Mouse (Mus musculus): ENCODE results near the gene Chd3. TPM values are rescaled to one million over a fixed set of nuclear protein-coding genes. Genes with fewer than 3 reads are reported as not detected.
A peak's percentile ranks its signal among the peaks of the same experiment; 100 is the strongest.

Gene Chd3
- total RNA-seq, 2 experiments from 2014 or later = 87.6 to 109 TPM

DNA sequence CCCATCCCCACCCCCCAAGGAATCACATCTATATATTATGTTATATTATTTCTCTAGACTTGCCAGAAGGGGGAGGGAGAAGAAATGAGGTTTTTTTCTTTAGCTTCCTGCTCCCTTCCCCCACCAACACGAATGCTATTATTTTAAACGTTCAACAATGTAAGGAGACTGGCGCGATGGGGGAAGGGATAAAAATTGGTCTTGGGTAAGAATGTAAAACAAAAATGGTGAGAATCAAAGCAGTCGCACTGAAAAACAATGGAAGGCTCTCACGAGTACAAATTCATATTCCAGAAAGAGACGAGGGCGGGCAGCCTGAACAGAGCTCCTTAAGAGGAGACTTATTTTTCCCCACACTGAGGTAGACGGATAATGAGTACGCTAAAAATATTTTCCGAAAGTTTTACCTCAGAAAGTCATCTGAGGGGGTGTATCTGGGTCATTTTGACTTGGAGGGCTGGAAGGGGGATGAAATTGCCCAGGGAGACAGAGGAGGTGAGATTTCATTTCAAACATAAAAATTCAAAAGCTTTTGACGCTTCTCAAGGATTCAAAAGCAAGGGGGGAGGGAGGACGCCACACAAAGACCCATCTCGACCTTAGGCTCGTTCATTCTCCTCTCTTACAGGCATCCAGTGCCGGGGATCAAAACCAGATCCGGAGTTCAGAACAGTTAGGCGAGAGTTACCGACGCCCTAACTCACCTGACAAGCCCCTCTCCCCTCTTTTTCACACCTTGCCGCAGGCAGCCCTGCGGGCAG is 2.2 kb downstream of the Chd3 start:
- DNase-seq (ENCODE audit: low spot score in 2 of 2) = peak; percentile 29 to 35

DNA sequence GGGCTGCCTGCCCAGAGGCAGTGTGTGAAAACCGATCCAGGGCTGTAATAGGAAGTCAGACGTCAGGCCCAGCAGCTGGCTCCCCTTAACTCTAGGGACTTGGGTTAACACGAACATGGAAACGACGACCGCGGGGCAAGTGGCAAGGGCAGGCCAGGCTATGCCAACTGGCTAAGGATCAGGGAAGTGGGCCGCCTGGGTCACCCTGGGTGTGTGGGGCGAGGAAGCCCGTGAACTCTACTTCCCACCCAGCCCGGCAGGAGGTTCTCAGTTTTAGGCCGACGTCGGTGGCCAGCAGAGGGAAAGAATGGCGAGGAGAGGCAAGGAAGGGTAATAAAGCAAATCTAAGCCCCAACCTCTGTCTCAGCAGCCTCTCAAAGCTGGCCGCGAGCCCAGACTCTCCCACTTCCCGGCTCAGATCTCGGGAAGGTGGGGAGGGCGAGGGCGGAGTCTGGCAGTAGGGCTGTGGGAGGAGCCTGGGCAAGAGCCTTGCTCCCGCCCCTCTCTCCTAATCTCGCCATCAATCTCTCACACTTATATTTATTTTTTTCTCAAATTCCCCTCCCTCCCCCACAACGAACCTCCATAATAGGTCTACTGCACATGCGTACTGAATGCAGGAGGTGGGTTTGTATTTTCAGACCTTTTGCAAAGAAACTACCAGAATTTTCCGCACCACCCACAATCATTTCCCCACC is 2.9 kb downstream of the Chd3 start:
- DNase-seq (ENCODE audit: low spot score in 2 of 2) = peak; percentile 92

DNA sequence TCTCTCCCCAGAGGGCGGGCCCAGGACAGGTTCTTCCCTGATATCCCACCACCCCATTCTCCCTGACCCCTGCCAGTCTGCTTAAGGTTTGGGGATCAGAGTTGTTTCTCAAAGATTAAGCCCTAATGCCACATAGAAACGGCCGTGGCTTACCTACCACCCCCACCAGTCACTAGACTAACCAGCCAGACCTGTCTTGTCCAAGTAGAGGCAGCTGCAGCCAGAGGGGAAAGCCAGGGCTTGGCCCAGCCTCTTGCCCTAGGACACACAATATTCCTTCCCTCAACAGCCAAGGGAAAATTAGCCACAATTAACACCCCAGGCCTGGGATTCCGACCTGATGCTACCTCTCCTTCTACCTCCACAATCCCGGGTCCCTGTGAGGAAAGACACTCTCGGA is 3.5 kb downstream of the Chd3 start:
- no peak for DNase-seq (ENCODE audit: low spot score in 2 of 2)

DNA sequence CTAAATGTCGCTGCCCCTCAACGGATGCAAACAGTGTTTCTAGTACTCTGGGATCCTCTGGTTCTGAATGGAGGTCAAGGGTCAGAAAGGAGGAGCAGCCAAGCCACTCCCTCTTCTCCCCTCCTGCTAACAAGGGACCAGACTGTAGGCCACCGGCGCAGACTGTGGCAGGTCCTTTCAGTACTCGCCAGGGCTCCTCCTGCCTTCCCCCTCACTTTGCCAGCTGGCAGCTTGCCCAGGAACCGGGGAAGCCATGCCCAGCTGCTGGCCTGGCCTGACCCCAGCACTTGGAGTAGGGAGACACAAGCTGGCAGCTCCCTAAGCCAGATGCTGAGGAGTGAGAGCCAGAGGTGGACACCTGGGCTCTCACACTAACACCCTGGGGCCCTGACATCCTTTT is 4.3 kb downstream of the Chd3 start:
- peak; percentile 91 to 94 for DNase-seq (ENCODE audit: low spot score in 2 of 2)

DNA sequence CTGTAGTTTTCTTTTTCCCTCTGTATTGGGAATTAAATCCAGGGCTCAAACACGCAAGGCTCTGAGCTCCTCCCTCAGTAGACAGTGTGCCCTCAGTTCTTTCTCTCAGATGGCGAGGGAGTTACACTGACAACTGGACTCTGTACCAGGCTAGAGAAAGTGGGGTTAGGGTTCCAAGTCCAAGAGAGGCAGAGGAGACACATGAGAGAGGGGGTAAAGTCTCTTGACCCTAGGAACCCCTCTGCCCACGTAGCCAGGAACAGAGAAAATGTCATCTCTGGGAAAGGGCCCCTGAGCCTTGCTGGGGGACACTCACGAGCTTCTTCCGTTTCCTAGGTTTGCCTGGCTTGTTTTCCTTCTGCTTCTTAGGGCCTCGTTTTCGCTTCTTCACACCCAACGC is 4.8 kb downstream of the Chd3 start:
- no peak for DNase-seq (ENCODE audit: low spot score in 2 of 2)

DNA sequence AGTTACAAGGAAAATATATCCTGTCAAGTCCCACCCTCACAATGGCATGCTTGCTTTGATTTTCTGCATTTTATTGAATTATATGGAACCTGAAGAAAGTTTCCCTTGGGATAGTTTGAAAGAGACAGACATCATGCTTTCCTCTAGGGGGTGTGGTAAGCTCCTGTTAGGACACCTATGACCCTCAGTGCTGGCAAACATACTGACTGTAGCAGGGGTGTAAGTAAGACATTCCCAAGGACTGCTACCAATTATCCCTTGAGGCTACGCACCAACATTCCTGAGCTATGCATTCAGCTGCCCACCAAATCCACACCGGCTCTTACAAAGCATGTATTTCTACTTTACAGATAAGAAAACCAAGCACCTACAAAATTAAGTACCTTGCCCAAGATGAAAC is 6.7 kb downstream of the Chd3 start:
- DNase-seq (ENCODE audit: low spot score in 2 of 2) = no peak

DNA sequence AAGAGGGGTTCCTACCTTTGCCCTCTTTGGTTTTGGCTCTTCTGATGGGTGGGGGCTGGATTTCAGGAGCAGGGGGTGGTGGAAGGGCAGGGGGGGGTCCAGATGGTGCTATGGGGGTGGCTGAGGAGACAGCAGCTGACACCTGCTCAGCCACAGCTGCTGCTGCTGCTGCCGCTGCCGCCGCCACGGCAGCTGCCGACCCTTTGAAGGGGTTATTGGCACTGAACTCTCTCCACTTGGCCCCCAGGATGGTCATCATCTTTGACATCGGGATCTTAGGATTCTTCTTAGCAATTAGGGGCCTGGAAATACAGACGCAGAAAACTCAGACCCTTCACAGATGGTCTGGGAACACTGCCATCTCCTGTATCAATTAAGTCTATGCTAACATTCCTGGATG is 7.2 kb downstream of the Chd3 start:
- DNase-seq (ENCODE audit: low spot score in 2 of 2) = no peak

DNA sequence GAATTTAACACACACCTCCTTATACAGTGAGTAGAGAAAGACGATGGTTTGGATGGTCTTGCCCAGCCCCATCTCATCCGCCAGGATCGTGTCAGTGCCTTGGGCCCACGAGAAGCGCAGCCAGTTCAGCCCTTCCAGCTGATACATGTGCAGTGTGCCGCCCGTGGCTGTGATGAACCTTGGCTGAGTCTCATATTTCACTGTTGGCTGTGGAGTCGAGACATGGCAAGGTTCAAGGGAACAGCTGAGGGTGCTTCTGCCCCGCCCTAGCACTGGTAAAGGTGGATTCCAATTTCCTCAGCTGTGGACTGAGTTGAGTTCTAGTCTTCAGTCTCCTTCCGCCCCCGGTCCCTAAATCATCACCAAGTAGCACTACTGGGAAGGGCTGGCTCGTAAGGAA is 11.5 kb downstream of the Chd3 start:
- no peak for DNase-seq (ENCODE audit: low spot score in 2 of 2)

DNA sequence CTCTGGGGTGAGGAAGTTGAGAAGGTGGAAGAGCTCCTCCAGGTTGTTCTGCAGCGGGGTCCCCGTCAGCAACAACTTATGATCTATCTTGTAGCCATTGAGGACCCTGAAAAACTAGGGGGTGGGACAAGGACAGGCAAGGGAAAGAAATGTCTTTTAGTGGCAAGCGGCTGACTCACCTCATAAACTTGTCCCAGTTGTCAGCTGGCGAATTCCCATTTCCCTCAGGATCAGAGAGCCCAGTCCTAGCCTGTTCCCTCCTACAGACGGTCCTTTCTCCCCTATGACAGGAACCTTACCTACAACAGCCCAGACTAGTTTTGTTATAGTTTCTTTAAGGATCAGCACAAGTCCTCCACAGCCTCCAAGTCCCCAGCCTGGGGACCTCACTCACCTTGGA is 12.7 kb downstream of the Chd3 start:
- no peak for DNase-seq (ENCODE audit: low spot score in 2 of 2)

DNA sequence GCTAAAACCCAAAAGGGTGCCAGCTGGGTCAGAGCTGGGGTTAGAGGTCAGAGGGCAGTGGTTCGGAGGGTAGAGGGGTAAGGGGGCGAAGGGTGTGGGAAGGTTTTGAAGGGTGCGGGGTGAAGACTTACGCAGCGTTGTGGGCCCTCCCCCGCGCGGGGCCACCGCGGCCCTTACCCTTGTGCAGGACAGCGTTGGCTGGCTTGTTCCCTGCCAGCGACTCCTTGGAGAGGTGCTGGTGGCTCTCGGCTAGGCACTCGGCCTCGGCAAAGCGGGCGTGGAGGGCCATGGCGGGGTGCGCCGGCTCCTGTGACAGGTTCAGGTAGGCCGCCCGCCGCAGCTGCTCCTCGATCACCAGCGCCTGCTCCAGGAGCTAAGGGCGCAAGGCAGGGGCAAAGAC is 22.8 kb downstream of the Chd3 start:
- DNase-seq (ENCODE audit: low spot score in 2 of 2) = no peak

DNA sequence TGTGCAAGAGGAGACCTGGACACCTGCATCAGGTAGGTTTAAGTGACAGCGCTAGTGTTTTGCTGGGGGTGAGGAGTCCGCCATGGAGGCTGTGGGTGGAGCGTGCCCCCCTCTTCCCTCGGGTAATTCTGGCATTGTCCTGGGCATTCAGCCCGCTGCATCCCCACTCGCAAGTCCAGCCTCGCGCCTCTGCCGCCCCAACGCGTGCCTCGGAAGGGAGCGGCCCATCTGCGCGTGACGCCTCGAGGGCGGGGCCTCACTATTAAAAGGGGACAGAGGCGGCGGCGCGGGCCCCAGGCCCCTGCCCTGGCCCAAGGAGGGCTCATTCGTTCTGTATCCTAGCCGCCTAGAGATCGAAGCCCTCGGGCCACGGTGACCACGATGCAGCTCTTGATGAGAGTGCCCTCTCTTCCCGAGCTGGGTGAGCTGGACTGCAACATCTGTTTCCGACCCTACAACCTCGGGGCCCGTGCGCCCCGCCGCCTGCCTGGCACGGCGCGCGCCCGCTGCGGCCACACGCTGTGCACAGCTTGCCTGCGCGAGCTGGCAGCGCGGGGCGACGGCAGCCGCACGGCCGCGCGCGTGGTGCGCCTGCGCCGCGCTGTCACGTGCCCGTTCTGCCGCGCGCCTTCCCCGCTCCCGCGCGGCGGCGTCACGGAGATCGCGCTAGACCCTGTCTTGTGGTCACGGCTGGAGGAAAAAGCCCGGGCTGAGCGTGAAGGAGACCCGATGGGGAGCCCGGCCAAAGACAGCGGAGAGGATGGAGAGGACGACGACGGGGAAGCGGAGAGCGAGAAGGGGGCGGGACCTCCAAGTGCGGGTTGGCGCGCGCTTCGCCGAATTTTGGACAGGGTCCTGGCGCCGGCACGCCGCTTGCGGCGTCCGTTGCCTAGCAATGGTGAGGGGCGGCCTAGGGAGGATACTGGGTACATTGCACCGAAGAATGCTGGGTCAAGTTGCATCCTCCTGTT is 28.8 kb downstream of the Chd3 start, which contains the start of gene Rnf227:
Gene Rnf227 (plus strand): TSS at position 301 of the 971 bp plus-strand sequence.
- peak; percentile 72 to 74 for DNase-seq (ENCODE audit: low spot score in 2 of 2)

DNA sequence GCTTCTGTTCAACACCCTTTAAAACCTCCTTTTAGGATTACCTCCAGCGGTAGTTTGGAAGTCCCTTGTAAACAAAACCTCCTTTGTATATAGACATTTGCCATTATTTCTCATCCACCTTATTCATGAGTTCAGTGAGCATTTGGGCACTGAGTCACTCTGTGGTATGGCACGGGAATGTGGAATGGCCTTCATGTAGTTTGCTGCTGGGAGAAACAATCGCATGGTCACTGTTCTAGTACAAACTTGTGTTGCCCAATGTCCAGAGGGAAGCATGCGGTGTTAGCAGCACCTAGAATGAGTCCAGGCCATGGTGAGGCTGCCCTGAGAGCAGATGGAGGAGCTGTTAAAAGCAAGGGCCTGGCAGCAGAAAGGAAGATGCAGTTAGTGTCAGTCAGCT is 34.4 kb downstream of the Chd3 start:
- DNase-seq (ENCODE audit: low spot score in 2 of 2) = no peak

DNA sequence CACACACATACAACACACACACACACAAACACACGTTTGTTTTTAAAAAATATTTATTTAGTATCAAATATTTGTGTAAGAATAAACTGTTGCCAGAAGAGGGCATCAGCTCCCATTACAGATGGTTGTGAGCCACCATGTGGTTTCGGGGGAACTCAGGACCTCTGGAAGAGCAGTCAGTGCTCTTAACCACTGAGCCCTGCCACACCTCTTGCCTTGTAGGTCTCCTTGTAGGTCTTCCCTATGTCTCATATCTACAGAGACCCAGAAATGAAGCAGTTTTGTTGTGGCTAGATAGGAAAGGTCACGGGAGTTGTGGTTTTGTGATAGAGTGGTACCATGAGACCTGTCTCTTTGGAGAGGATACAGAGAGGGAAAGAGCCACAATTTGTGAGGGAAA is 35.3 kb downstream of the Chd3 start:
- no peak for DNase-seq (ENCODE audit: low spot score in 2 of 2)

DNA sequence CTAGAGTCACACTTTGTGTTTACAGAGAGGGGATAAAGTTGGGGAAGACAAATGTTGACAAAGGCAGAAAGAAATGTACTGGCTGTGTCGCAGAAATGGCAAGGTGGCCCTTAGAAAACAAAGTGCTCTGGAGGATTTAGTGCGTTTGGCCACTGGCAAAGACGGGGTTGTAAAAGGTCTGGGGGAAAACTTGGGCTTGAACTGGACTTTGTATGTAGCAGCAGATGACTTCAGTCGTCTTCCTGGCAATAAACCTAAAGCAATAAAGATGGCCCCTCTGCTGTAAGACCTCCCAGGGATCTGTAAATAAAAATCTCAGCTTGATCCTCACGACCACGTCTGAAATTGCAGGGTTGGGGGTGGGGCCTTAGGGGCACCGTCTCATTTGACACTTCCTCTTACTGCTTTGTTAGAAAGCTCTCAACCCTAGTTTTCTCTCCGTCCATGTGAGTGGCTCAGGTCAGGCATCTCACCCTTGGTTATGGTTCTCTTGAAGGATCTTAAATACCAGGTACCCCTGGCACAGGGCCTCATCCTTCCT is 36.4 kb downstream of the Chd3 start:
- no peak for DNase-seq (ENCODE audit: low spot score in 2 of 2)

DNA sequence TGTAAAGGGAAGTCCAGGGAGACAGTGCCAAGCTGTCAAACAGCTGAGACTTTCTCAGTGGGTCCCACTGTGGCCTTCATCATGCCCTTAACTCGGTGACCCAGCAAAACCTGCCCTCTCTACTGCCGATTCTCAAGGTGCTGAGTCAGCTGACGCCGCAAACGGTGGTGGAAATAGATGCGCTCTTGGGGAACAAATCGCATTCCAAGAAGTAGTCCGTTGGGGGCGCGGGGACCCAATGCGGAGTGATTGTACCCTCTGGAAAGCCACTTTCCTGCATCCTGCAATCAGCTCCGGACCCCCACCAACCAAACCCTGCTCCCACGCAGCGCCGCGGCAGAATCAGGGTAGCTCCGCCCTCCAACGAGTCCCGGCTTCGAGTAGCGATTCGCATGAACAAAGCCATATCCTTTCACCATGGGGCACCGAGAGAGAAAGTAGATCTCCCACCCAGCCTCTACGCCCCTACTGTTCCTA is 37.2 kb downstream of the Chd3 start:
- peak; percentile 67 for DNase-seq (ENCODE audit: low spot score in 2 of 2)

DNA sequence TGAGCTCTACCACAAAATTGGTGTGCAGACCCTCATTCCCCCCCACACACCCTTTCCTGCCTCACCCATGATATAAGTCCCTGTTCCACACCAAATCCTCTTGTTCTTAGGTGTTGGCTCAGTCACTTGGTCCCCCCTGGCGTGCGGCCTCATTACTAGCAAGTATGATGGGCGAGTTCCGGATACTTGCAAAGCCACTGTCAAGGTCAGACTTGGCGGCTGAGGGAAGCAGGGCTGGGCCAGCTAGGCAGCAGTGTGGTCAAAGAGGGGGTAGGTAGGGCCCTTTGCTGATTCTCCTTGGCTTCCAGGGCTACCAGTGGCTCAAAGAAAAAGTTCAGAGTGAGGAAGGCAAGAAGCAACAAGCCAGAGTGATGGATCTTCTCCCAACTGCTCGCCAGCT is 38.1 kb downstream of the Chd3 start:
- peak in 1 of 2 experiments; percentile 25 for DNase-seq (ENCODE audit: low spot score in 2 of 2)

DNA sequence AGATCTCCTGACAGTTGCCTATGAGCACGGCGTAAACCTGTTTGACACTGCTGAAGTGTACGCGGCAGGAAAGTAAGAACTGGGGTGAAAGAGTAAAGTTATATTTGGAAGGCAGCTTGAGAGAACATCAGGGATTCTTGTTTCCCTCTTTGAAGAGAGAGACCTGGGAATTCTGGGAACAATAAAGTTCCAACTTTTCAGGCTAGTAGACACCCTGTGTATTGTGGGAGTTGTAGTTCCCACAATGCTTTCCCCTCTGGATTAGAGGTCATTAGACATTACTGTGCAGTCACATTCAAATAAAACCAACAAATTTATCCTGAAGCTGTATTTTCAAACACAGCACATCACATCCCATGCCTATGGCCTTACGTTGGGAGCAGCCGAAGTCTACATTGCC is 40.7 kb downstream of the Chd3 start:
- no peak for DNase-seq (ENCODE audit: low spot score in 2 of 2)

DNA sequence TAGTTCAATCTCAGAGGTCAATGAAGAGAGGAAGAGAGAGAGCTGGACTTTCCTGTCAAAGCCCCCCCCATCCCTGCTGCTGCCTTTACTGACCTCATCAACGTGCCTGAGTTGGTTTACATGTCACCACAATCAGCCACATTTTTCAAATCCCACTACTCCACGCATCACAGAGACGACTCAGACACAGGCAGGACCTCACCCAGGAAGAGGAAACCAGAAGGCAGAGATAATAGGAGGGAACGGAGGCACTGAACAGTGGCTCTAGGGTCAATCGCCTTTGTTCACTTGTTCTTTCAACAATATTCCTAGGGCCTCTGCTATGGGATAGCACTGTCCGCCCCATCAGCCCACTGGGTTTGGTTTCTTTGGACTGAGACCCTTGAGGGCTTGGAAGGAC is 41.6 kb downstream of the Chd3 start:
- DNase-seq (ENCODE audit: low spot score in 2 of 2) = no peak

DNA sequence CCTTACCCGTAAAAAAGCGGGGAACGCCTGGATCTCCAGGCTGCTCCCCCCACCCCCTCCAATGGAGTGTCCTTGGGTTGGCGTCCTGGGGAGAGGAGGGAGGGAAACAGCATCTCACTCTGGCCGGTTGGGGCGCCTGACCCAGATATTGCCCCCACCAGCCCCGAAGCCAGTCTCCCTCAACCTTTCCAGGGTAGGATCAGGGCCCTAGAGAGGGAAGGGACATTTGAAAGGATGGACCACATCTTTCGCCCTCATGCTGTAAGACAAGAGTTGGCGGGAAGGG is 42.1 kb downstream of the Chd3 start:
- DNase-seq (ENCODE audit: low spot score in 2 of 2) = peak in 1 of 2 experiments; percentile 26

DNA sequence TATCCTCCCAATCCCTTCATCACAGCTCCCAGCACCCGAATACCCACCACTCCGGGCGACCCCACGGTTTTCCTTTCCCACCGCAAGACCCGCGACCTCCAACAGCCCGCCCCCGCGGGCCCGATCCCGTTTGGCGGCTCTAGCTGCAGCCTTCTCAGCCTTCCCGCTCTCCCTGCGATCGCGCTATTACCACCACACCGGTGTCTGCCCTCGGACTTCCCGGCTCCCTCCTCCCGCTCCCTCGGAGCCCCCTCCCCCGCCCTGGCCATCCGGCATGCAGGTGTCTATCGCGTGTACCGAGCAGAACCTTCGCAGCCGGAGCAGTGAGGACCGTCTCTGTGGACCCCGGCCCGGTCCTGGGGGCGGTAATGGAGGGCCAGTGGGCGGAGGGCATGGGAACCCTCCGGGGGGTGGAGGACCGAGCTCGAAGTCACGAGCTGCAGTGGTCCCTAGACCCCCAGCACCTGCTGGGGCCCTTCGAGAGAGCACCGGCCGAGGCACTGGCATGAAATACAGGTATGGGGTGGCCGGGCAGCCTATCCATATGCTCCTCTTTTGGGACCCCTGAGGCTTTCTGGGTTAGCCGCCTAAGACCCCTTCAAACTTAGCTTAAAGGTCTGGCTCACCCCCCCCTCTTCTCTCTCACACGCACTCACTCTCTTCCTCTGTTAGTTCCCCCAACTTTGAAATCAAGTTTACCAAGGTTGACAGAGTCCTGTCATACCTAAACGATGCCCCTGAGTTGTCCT is 42.6 kb downstream of the Chd3 start:
- peak; percentile 26 to 51 for DNase-seq (ENCODE audit: low spot score in 2 of 2)
